Mouse (Mus musculus): Measurements from ENCODE around the gene Olfr523. TPM values are rescaled to one million over a fixed set of nuclear protein-coding genes. Genes with fewer than 3 reads are reported as not detected.

The Olfr523 gene
- polyA plus RNA-seq, 1 experiment = 0.05 TPM

- 57% methylated on average over 2 of the region's 2 CpGs for WGBS
- TF ChIP-seq POLR2A (IDR thresholded peaks at IDR 0.05; ENCODE audit: low read depth, low read length) = no peak
- TF ChIP-seq CTCF (conservative IDR thresholded peaks at IDR 0.05; ENCODE audit: insufficient read depth, insufficient read length, low read depth, low read length) = no peak
- no peak for DNase-seq
- H3K4me3 ChIP-seq (ENCODE audit: insufficient read depth, low read depth, low read length) = no peak overlapping the region
- H3K27ac ChIP-seq (ENCODE audit: insufficient read depth, low read depth, low read length) = no peak overlapping the region
- no peaks in the 10 kb centered on the region for H3K27me3 ChIP-seq (replicated peaks; ENCODE audit: control insufficient read depth, insufficient read depth, low read length)
- no peaks in the 10 kb centered on the region for H3K4me1 ChIP-seq (ENCODE audit: control insufficient read depth, insufficient read depth, low read length)
- no peaks in the 10 kb centered on the region for H3K36me3 ChIP-seq (ENCODE audit: control insufficient read depth, insufficient read depth, low read length)
Measured at GRCm38 (mm10) chr7:140192445-140192844, 19.4 kb downstream of the Olfr523 start.

GRCm38 (mm10) chr7:140192851-140193250 lies 19.8 kb downstream of the Olfr523 start:
- DNase-seq = no peak
- H3K4me1 ChIP-seq (ENCODE audit: control insufficient read depth, insufficient read depth, low read length) = no peaks in the 10 kb centered on the region
- no peak for TF ChIP-seq POLR2A (IDR thresholded peaks at IDR 0.05; ENCODE audit: low read depth, low read length)
- TF ChIP-seq CTCF (conservative IDR thresholded peaks at IDR 0.05; ENCODE audit: insufficient read depth, insufficient read length, low read depth, low read length) = no peak
- no peak overlapping the region for H3K4me3 ChIP-seq (ENCODE audit: insufficient read depth, low read depth, low read length)
- no peaks in the 10 kb centered on the region for H3K36me3 ChIP-seq (ENCODE audit: control insufficient read depth, insufficient read depth, low read length)
- 81% methylated on average over 2 of the region's 2 CpGs for WGBS
- no peak overlapping the region for H3K27ac ChIP-seq (ENCODE audit: insufficient read depth, low read depth, low read length)
- H3K27me3 ChIP-seq (replicated peaks; ENCODE audit: control insufficient read depth, insufficient read depth, low read length) = no peaks in the 10 kb centered on the region

- TF ChIP-seq POLR2A (IDR thresholded peaks at IDR 0.05; ENCODE audit: low read depth, low read length) = no peak
- no peak for TF ChIP-seq CTCF (conservative IDR thresholded peaks at IDR 0.05; ENCODE audit: insufficient read depth, insufficient read length, low read depth, low read length)
- no peak overlapping the region for H3K4me3 ChIP-seq (ENCODE audit: insufficient read depth, low read depth, low read length)
- H3K36me3 ChIP-seq (ENCODE audit: control insufficient read depth, insufficient read depth, low read length) = no peaks in the 10 kb centered on the region
- no peaks in the 10 kb centered on the region for H3K27me3 ChIP-seq (replicated peaks; ENCODE audit: control insufficient read depth, insufficient read depth, low read length)
- WGBS = 79% methylated on average over 4 of the region's 4 CpGs
- DNase-seq = no peak
- H3K4me1 ChIP-seq (ENCODE audit: control insufficient read depth, insufficient read depth, low read length) = no peaks in the 10 kb centered on the region
- no peak overlapping the region for H3K27ac ChIP-seq (ENCODE audit: insufficient read depth, low read depth, low read length)
Measured at GRCm38 (mm10) chr7:140194031-140194430, 21.0 kb downstream of the Olfr523 start.

- Histone ChIP-seq H3K4me3 (ENCODE audit: insufficient read depth, low read depth, low read length) (no peak overlapping the region), H3K4me1 (ENCODE audit: control insufficient read depth, insufficient read depth, low read length) (no peaks in the 10 kb centered on the region), H3K27ac (ENCODE audit: insufficient read depth, low read depth, low read length) (no peak overlapping the region), H3K36me3 (ENCODE audit: control insufficient read depth, insufficient read depth, low read length) (no peaks in the 10 kb centered on the region), H3K27me3 (replicated peaks; ENCODE audit: control insufficient read depth, insufficient read depth, low read length) (no peaks in the 10 kb centered on the region)
- DNase-seq = no peak
- TF ChIP-seq POLR2A (IDR thresholded peaks at IDR 0.05; ENCODE audit: low read depth, low read length) (no peak), CTCF (conservative IDR thresholded peaks at IDR 0.05; ENCODE audit: insufficient read depth, insufficient read length, low read depth, low read length) (no peak)
- WGBS = 80% methylated on average over 8 of the region's 8 CpGs
Measured at GRCm38 (mm10) chr7:140196002-140196401, 23.0 kb downstream of the Olfr523 start.

GRCm38 (mm10) chr7:140201090-140201489 lies 28.1 kb downstream of the Olfr523 start:
- Histone ChIP-seq H3K4me3 (ENCODE audit: insufficient read depth, low read depth, low read length) (no peak overlapping the region), H3K36me3 (ENCODE audit: control insufficient read depth, insufficient read depth, low read length) (no peaks in the 10 kb centered on the region), H3K4me1 (ENCODE audit: control insufficient read depth, insufficient read depth, low read length) (no peaks in the 10 kb centered on the region), H3K27me3 (replicated peaks; ENCODE audit: control insufficient read depth, insufficient read depth, low read length) (no peaks in the 10 kb centered on the region), H3K27ac (ENCODE audit: insufficient read depth, low read depth, low read length) (no peak overlapping the region)
- DNase-seq = no peak
- WGBS = 87% methylated on average over 4 of the region's 4 CpGs
- TF ChIP-seq POLR2A (IDR thresholded peaks at IDR 0.05; ENCODE audit: low read depth, low read length) (no peak), CTCF (conservative IDR thresholded peaks at IDR 0.05; ENCODE audit: insufficient read depth, insufficient read length, low read depth, low read length) (no peak)

GRCm38 (mm10) chr7:140205864-140206263 lies 32.8 kb downstream of the Olfr523 start, which contains the start of gene Olfr524:
Gene Olfr524 (minus strand): TSS chr7:140205964.
- Histone ChIP-seq H3K4me1 (ENCODE audit: control insufficient read depth, insufficient read depth, low read length) (no peaks in the 10 kb centered on the region), H3K4me3 (ENCODE audit: insufficient read depth, low read depth, low read length) (no peak within 1 kb of the TSS), H3K27ac (ENCODE audit: insufficient read depth, low read depth, low read length) (no peak within 1 kb of the TSS), H3K36me3 (ENCODE audit: control insufficient read depth, insufficient read depth, low read length) (no peaks in the 10 kb centered on the region), H3K27me3 (replicated peaks; ENCODE audit: control insufficient read depth, insufficient read depth, low read length) (no peaks in the 10 kb centered on the region)
- TF ChIP-seq CTCF (conservative IDR thresholded peaks at IDR 0.05; ENCODE audit: insufficient read depth, insufficient read length, low read depth, low read length) = no peak
- TF ChIP-seq POLR2A (IDR thresholded peaks at IDR 0.05; ENCODE audit: low read depth, low read length) = no peak
- no peak for DNase-seq

GRCm38 (mm10) chr7:140206904-140207303 lies 33.9 kb downstream of the Olfr523 start:
- DNase-seq = no peak
- Histone ChIP-seq H3K4me1 (ENCODE audit: control insufficient read depth, insufficient read depth, low read length) (no peaks in the 10 kb centered on the region), H3K27ac (ENCODE audit: insufficient read depth, low read depth, low read length) (no peak overlapping the region), H3K4me3 (ENCODE audit: insufficient read depth, low read depth, low read length) (no peak overlapping the region), H3K36me3 (ENCODE audit: control insufficient read depth, insufficient read depth, low read length) (no peaks in the 10 kb centered on the region), H3K27me3 (replicated peaks; ENCODE audit: control insufficient read depth, insufficient read depth, low read length) (no peaks in the 10 kb centered on the region)
- 81% methylated on average over 3 of the region's 3 CpGs for WGBS
- TF ChIP-seq CTCF (conservative IDR thresholded peaks at IDR 0.05; ENCODE audit: insufficient read depth, insufficient read length, low read depth, low read length) = no peak
- TF ChIP-seq POLR2A (IDR thresholded peaks at IDR 0.05; ENCODE audit: low read depth, low read length) = no peak

- no peak for TF ChIP-seq POLR2A (IDR thresholded peaks at IDR 0.05; ENCODE audit: low read depth, low read length)
- TF ChIP-seq CTCF (conservative IDR thresholded peaks at IDR 0.05; ENCODE audit: insufficient read depth, insufficient read length, low read depth, low read length) = no peak
- Histone ChIP-seq H3K4me3 (ENCODE audit: insufficient read depth, low read depth, low read length) (no peak overlapping the region), H3K36me3 (ENCODE audit: control insufficient read depth, insufficient read depth, low read length) (no peaks in the 10 kb centered on the region), H3K27me3 (replicated peaks; ENCODE audit: control insufficient read depth, insufficient read depth, low read length) (no peaks in the 10 kb centered on the region), H3K4me1 (ENCODE audit: control insufficient read depth, insufficient read depth, low read length) (no peaks in the 10 kb centered on the region), H3K27ac (ENCODE audit: insufficient read depth, low read depth, low read length) (no peak overlapping the region)
- WGBS = 73% methylated on average over 8 of the region's 8 CpGs
- DNase-seq = no peak
Measured at GRCm38 (mm10) chr7:140208153-140208552, 35.1 kb downstream of the Olfr523 start.

Measured in kidney, adult 2 months (tissue).